Mouse (Mus musculus): ENCODE results near the gene Map7. TPM values are rescaled to one million over a fixed set of nuclear protein-coding genes. Genes with fewer than 3 reads are reported as not detected.
A peak's percentile ranks its signal among the peaks of the same experiment; 100 is the strongest.

Gene Map7
- polyA plus RNA-seq, 1 experiment from 2014 or later, result 8.2 TPM

DNA sequence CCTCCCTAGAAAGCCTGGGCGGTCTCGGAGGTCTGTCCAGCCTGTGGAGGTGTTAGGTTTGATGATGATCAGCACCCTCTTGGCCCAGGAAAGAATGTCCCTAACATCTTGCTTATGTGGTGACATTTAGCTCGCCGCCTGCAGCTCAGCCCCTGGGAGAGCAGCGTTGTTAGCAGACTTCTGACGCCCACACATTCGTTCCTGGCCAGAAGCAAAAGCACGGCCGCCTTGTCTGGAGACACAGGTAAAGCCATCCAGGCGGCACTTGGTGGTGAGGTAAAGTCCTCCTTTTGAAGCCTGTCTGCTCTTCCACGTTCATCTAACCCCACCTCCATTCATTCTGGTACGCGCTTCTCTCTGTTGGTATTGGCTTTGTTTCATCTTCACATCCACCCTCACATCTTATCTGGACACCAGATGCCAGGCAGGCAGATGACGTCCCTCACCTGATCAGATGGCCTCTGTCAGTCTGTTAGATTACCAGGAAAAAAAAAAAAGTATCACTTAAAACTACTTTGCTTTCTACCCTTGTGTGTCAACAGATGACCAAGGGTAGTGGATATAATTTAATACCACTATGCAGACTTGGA lies 108.9 kb downstream of the Map7 start:
- Histone ChIP-seq H3K4me1 (no peaks in the 10 kb centered on the region; the same call in 1 of the 2 replicates), H3K9ac (no peak overlapping the region), H3K36me3 (replicated peaks) (no peaks in the 10 kb centered on the region), H3K9me3 (no peaks in the 10 kb centered on the region), H3K4me3 (replicated peaks) (no peak overlapping the region), H3K4me2 (no peak overlapping the region), H3K27ac (no peak overlapping the region), H3K27me3 (no peaks in the 10 kb centered on the region; the same call in 1 of the 2 replicates)
- no peak for ATAC-seq (ENCODE audit: low FRiP score)
- WGBS, result 91% methylated on average over 14 of the region's 14 CpGs

DNA sequence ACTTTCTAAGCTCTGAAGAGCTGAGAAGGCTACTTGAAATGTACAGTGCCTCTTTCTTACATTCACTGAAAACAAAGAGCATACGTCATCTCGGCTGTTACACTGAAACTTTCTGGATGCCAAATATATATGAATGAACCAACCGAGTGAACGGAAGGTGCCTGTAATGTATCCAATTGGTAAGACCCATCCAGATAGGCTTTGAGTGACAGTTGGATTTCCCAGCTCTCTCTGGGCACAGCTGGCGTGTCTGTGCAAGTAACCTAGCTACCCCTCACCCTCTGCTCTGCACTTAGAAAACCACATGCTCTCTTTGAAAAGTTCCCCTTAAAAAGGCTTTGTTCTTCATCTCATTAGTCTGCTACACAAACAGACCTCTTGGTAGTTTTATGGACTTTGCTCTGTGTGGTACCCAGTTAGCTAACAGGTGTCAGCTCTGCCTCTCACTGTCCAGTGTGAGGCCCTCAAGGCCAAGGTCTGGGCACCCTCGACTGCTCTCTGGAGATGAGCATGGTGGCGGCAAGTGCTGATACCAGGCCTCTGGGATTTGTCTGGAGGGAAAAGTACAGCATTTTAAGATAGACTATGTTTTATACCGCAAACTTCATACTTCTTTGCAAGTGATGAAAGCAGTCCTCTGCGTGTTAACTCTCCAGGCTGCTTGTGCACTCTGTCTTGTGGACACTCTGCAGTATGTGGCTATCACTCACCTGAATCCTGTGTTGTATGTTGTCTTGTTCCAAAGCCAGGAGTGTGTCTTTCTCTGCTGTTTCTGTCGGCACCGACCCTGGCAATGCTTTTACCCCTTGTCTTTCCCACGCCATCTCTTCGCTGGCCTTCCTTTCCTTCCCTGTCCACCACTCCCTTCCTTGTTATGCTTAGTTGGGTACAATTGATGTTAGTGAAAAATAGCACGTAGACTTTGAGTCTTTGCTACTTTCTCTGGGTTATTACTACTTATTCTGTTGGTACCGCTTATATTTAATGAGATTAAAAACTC lies 109.8 kb downstream of the Map7 start:
- H3K9ac ChIP-seq, result no peak overlapping the region
- H3K4me2 ChIP-seq, result no peak overlapping the region
- ATAC-seq (ENCODE audit: low FRiP score), result no peak
- 85% methylated on average over 15 of the region's 15 CpGs for WGBS
- H3K4me3 ChIP-seq (replicated peaks), result no peak overlapping the region
- no peaks in the 10 kb centered on the region for H3K9me3 ChIP-seq
- no peak overlapping the region for H3K27ac ChIP-seq
- no peaks in the 10 kb centered on the region; the same call in 1 of the 2 replicates for H3K4me1 ChIP-seq
- no peaks in the 10 kb centered on the region; the same call in 1 of the 2 replicates for H3K27me3 ChIP-seq
- H3K36me3 ChIP-seq (replicated peaks), result no peaks in the 10 kb centered on the region

DNA sequence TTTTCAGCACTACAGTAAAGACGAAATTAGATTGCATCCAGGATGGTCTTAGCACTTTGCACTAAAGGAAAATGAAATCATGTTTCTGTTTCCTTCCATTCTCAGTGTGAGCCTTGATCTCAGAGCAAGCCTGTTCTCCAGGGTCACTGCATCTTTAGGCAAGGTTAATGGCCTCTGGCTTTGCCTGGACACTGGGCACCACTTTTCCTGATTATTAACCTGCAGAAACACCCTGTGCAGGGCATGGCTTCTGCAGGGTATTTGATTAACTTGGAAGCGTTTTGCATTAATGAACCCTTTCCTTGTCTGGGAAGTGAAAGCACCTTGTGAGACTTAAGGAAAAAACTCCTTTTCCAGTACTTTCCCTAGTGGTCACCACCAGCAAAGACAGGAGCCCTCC lies 111.2 kb downstream of the Map7 start:
- H3K27me3 ChIP-seq, result no peaks in the 10 kb centered on the region; the same call in 1 of the 2 replicates
- no peak for ATAC-seq (ENCODE audit: low FRiP score)
- WGBS, result 83% methylated on average over 2 of the region's 2 CpGs
- no peaks in the 10 kb centered on the region for H3K36me3 ChIP-seq (replicated peaks)
- H3K4me2 ChIP-seq, result no peak overlapping the region
- H3K4me1 ChIP-seq, result no peaks in the 10 kb centered on the region; the same call in 1 of the 2 replicates
- H3K9me3 ChIP-seq, result no peaks in the 10 kb centered on the region
- H3K4me3 ChIP-seq (replicated peaks), result no peak overlapping the region
- H3K9ac ChIP-seq, result no peak overlapping the region
- H3K27ac ChIP-seq, result no peak overlapping the region

GRCm38 (mm10) chr10:20262896-20263295 lies 114.6 kb downstream of the Map7 start:
- Histone ChIP-seq H3K27ac (no peak overlapping the region), H3K9me3 (no peaks in the 10 kb centered on the region), H3K4me3 (replicated peaks) (no peak overlapping the region), H3K4me1 (no peaks in the 10 kb centered on the region; the same call in 1 of the 2 replicates), H3K4me2 (no peak overlapping the region), H3K9ac (no peak overlapping the region), H3K27me3 (no peaks in the 10 kb centered on the region), H3K36me3 (replicated peaks) (no peaks in the 10 kb centered on the region)
- WGBS, result 95% methylated on average over 6 of the region's 6 CpGs
- ATAC-seq (ENCODE audit: low FRiP score), result no peak

- ATAC-seq (ENCODE audit: low FRiP score), result no peak
- no peak overlapping the region for H3K4me2 ChIP-seq
- no peak overlapping the region for H3K4me3 ChIP-seq (replicated peaks)
- no peak overlapping the region for H3K9ac ChIP-seq
- H3K27me3 ChIP-seq, result no peaks in the 10 kb centered on the region
- no peaks in the 10 kb centered on the region for H3K4me1 ChIP-seq
- 77% methylated on average over 7 of the region's 7 CpGs for WGBS
- H3K9me3 ChIP-seq, result no peaks in the 10 kb centered on the region
- H3K36me3 ChIP-seq (replicated peaks), result no peaks in the 10 kb centered on the region
- H3K27ac ChIP-seq, result no peak overlapping the region
Observed at GRCm38 (mm10) chr10:20264479-20264878, 116.2 kb downstream of the Map7 start.

GRCm38 (mm10) chr10:20267032-20267431 lies 118.8 kb downstream of the Map7 start:
- Histone ChIP-seq H3K4me3 (replicated peaks) (no peak overlapping the region), H3K36me3 (replicated peaks) (no peaks in the 10 kb centered on the region), H3K4me1 (no peaks in the 10 kb centered on the region), H3K9ac (no peak overlapping the region), H3K4me2 (no peak overlapping the region), H3K9me3 (no peaks in the 10 kb centered on the region), H3K27ac (no peak overlapping the region), H3K27me3 (no peaks in the 10 kb centered on the region)
- no peak for ATAC-seq (ENCODE audit: low FRiP score)
- 86% methylated on average over 10 of the region's 10 CpGs for WGBS

- H3K9me3 ChIP-seq, result no peaks in the 10 kb centered on the region
- H3K4me1 ChIP-seq, result no peaks in the 10 kb centered on the region
- no peaks in the 10 kb centered on the region for H3K36me3 ChIP-seq (replicated peaks)
- no peaks in the 10 kb centered on the region for H3K27me3 ChIP-seq
- 60% methylated on average over 7 of the region's 7 CpGs for WGBS
- no peak for ATAC-seq (ENCODE audit: low FRiP score)
- H3K4me2 ChIP-seq, result no peak overlapping the region
- no peak overlapping the region for H3K9ac ChIP-seq
- H3K27ac ChIP-seq, result no peak overlapping the region
- H3K4me3 ChIP-seq (replicated peaks), result no peak overlapping the region
Observed at GRCm38 (mm10) chr10:20268945-20269344, 120.7 kb downstream of the Map7 start.

DNA sequence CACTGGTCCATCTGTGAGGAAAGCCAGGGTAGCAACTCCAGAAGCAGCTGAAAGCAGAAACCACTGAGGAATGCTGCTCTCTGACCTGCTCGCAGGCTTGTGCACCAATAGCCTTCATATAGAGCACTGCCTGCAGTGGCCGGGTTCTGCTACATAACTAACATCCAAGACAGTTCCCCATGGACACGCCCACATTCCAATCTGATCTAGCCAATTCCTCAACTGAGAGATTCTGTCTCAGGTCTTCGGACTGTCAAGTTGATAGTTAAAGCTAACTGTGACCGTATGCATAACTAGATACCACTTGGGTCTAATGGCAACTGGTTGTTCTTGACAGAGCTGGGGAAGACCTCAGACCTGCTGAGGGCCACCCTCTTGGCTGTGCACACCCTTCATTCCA lies 124.1 kb downstream of the Map7 start:
- no peak overlapping the region for H3K27ac ChIP-seq
- H3K36me3 ChIP-seq (replicated peaks), result no peaks in the 10 kb centered on the region
- 92% methylated on average over 5 of the region's 5 CpGs for WGBS
- no peaks in the 10 kb centered on the region for H3K9me3 ChIP-seq
- H3K4me1 ChIP-seq, result no peaks in the 10 kb centered on the region
- H3K4me2 ChIP-seq, result no peak overlapping the region
- H3K27me3 ChIP-seq, result no peaks in the 10 kb centered on the region
- no peak overlapping the region for H3K4me3 ChIP-seq (replicated peaks)
- no peak for ATAC-seq (ENCODE audit: low FRiP score)
- no peak overlapping the region for H3K9ac ChIP-seq

- H3K4me3 ChIP-seq (replicated peaks), result no peak overlapping the region
- no peak overlapping the region for H3K4me2 ChIP-seq
- no peaks in the 10 kb centered on the region for H3K4me1 ChIP-seq
- no peaks in the 10 kb centered on the region for H3K9me3 ChIP-seq
- no peak overlapping the region for H3K27ac ChIP-seq
- H3K9ac ChIP-seq, result no peak overlapping the region
- H3K27me3 ChIP-seq, result no peaks in the 10 kb centered on the region
- 70% methylated on average over 15 of the region's 15 CpGs for WGBS
- no peaks in the 10 kb centered on the region for H3K36me3 ChIP-seq (replicated peaks)
- no peak for ATAC-seq (ENCODE audit: low FRiP score)
Observed at GRCm38 (mm10) chr10:20273278-20273677, 125.0 kb downstream of the Map7 start.

DNA sequence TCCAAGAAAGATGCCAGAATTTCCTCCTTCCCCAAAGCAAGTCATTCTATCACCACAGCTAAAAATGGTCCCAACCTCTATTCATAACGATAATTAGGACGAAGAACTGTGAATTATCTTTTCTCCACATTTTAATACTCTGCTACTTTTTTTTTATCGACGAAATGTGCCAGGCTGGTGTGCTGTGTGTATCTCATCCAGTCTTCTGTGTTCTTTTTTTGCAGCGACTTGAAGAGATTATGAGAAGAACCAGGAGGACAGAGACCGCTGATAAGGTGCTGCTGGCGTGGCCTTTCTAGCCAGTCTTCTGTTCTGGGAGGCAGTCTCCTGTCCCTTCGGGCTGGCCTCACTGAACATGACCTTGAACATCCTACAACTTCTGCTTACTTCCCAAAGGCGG lies 125.8 kb downstream of the Map7 start:
- ATAC-seq (ENCODE audit: low FRiP score), result no peak
- H3K27me3 ChIP-seq, result no peaks in the 10 kb centered on the region
- no peaks in the 10 kb centered on the region for H3K9me3 ChIP-seq
- 81% methylated on average over 9 of the region's 9 CpGs for WGBS
- H3K36me3 ChIP-seq (replicated peaks), result no peaks in the 10 kb centered on the region
- no peak overlapping the region for H3K27ac ChIP-seq
- no peaks in the 10 kb centered on the region for H3K4me1 ChIP-seq
- H3K4me2 ChIP-seq, result no peak overlapping the region
- H3K4me3 ChIP-seq (replicated peaks), result no peak overlapping the region
- H3K9ac ChIP-seq, result no peak overlapping the region

DNA sequence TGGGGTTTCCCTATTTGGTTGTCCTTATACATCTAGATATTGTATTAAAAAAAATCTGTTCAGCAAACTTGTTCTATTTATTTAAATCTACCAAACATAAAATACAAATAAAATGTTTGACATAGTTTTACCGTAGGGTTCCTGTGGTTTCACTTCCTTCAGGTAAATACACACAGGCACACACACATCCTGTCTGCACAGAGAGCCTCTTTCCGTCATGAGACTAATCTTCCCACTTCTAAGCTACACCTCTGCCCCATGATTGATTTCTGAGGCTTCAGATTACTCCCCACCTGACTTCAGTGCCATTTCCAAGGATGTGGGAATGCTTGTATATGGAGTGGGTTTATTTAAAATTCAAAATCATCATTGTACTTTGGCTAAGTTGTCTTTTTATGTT lies 133.2 kb downstream of the Map7 start:
- no peaks in the 10 kb centered on the region for H3K9me3 ChIP-seq
- no peak for ATAC-seq (ENCODE audit: low FRiP score)
- WGBS, result 74% methylated on average over 2 of the region's 2 CpGs

DNA sequence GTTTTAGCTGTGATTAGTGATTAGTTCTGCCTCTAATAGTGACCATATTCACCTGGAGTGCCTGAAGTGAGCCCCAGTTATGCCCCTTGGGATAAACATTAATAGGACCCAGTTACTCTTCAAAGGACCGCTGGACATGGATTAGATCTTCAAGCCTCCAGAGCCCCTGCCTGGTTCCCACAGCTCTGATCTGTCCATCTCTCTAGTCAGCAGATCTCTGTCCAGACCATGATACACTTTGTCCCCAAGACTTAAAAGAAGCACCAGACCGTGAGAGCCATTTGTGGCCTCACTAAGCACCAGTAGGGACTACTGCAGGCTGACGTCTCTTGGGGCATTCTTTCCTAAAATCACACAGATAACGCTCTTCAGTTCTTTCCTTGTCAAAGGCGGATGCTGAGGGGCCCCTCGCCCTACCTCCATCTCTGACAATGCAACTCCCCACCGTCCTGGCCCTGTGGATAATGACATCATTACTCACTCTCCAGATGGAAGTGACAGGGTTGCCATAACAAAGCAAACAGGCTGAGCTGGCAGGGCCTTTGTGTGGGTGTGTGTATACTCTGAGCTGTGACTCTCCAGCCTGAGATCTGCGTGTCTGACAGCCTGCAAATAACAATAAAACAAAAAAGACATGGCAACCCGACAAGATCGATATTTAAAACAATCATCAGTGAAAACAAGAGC lies 137.2 kb downstream of the Map7 start:
- Histone ChIP-seq H3K4me2 (peak overlapping the region; percentile 29), H3K9me3 (no peaks in the 10 kb centered on the region), H3K27me3 (no peaks in the 10 kb centered on the region), H3K36me3 (replicated peaks) (no peaks in the 10 kb centered on the region), H3K4me3 (replicated peaks) (no peak overlapping the region), H3K9ac (peak overlapping the region; percentile 25; the same call in 1 of the 2 replicates), H3K27ac (peak overlapping the region; percentile 87), H3K4me1 (peaks cover 26% of the 10 kb centered on the region)
- ATAC-seq (ENCODE audit: low FRiP score), result peak; percentile 92
- WGBS, result 8% methylated on average over 10 of the region's 10 CpGs

More for the DNA sequence above, 133.2 kb downstream of the Map7 start:
- H3K27ac ChIP-seq, result no peak overlapping the region
- H3K4me2 ChIP-seq, result no peak overlapping the region
- peaks cover 18% of the 10 kb centered on the region for H3K4me1 ChIP-seq
- no peaks in the 10 kb centered on the region for H3K36me3 ChIP-seq (replicated peaks)
- no peak overlapping the region for H3K4me3 ChIP-seq (replicated peaks)
- no peak overlapping the region for H3K9ac ChIP-seq
- H3K27me3 ChIP-seq, result no peaks in the 10 kb centered on the region
